Mouse (Mus musculus): ENCODE results near the gene Ip6k1.

DNA sequence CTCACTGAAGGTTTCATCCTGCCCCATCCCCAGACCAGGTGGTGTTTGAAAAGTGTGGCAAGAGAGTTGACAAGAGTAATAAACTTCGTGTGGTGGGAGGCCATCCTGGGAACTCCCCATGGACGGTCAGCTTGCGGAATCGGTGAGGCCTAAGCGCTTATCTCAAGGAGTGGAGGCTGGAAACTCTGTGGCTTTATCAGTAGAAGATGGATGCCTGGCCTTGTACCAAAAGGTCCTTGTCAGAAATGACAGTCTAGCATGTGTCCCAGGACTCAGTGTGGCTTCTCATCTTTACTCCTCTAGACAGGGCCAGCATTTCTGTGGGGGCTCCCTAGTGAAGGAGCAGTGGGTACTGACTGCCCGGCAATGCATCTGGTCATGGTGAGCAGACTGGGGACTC is 81.3 kb downstream of the Ip6k1 start:
- no peak for TF ChIP-seq CTCF (IDR thresholded peaks at IDR 0.05; ENCODE audit: insufficient read depth, low read length)
- TF ChIP-seq POLR2A (IDR thresholded peaks at IDR 0.05; ENCODE audit: borderline replicate concordance, extremely low read depth, low read depth, low read length), result no peak

Data from lung, adult 2 months (tissue).